Mouse (Mus musculus) cerebellum, postnatal 10 days (tissue): ENCODE measurements around the gene Timeless.

Experiments
- DNase-seq, 2 experiments: peaks; one replicate each; pipeline ENCODE4 v3.0.0; 2021; ENCODE audit warnings: mixed read lengths in 2 of 2

Gene Timeless

DNA sequence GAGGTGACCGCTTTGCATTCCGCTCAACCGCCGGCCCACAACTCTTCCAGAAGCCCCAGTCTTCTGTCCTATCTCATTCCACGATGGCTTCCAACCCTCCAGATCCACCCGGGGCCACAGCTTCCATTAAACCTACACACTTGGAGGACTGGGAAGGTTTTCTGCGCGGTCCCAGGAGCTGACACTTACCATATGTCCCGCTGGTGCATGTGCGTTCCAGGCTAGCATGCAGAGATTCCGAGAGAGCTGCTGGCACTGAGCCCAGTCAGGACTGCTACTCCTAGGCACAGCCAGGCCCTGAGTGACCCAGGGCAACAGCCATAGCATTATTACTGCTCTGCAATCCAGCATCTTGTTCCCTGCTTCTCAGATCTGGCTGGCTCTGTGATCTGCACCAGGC is 65.8 kb downstream of the Timeless start:
- peak; percentile 74 to 75 for DNase-seq

GRCm38 (mm10) chr10:128298243-128298642 is 66.4 kb downstream of the Timeless start:
- DNase-seq = peak in 1 of 2 experiments; percentile 7

DNA sequence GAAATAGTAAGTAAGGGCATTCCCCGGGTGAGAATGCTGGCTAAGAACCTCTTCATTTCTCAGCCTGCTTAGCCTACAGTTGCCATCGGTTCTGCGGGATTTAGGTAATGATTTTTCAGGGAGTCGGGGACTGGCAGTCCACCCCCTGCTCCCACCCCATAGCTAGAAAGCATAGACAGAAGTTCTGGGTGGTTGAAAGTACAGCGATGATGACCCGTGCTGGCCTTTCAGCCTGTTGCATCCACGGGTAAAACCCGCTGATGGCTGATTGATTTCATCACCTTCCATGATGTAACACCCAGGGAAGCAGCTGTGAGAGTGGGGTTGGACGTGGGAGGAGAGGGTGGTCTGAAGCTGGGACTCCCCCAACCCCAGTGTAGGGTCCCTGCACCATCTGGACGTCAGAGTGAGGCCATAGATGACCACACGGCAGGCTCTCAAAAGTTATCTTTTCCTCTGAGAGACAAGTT is 66.9 kb downstream of the Timeless start, which contains the start of gene Il23a:
Gene Il23a (minus strand): TSS at position 51 of the 470 bp plus-strand sequence.
- no peak for DNase-seq

- peak in 1 of 2 experiments; percentile 42 for DNase-seq
Measured at GRCm38 (mm10) chr10:128302357-128302756, 70.5 kb downstream of the Timeless start.
